Mouse (Mus musculus): ENCODE results near the gene Zswim8.

GRCm38 (mm10) chr14:20743614-20744013, 36.3 kb downstream of the Zswim8 start:
- TF ChIP-seq POLR2A (IDR thresholded peaks at IDR 0.05; ENCODE audit: borderline replicate concordance, control insufficient read depth, low read depth, low read length) = no peak
- TF ChIP-seq CTCF (IDR thresholded peaks at IDR 0.05; ENCODE audit: control insufficient read depth, insufficient read depth, low read length) = no peak
